Mouse (Mus musculus) megakaryocyte, embryonic 14.5 days (primary cell): Measurements from ENCODE around the gene Klf1.

Experiments used
- FLI1 ChIP-seq: IDR thresholded peaks from 2 replicates; pipeline ENCODE4 v1.6.1; 2012; ENCODE audit warnings: low read length, inconsistent platforms, mixed read lengths
- GATA1 ChIP-seq: IDR thresholded peaks from 3 replicates; pipeline ENCODE4 v1.6.1; 2012; ENCODE audit warnings: mixed read lengths, low read length, inconsistent platforms, borderline replicate concordance

- no peak for TF ChIP-seq GATA1
- no peak for TF ChIP-seq FLI1
Observed at GRCm38 (mm10) chr8:84895963-84896362, 5.8 kb upstream of the Klf1 start.
